Mouse (Mus musculus) CH12.LX (cell line): ENCODE results near the gene Palm. TPM values are rescaled to one million over a fixed set of nuclear protein-coding genes. Genes with fewer than 3 reads are reported as not detected.

Experiments used
- DNase-seq: peaks from one replicate; pipeline ENCODE4 v3.0.0-alpha.2; 2013; ENCODE audit errors: extremely low read depth
- H3K27ac ChIP-seq: 2 replicates; pipeline ENCODE4 v1.5.1; 2012; ENCODE audit warnings: low read depth, mild to moderate bottlenecking, control low read depth, moderate library complexity; ENCODE audit not compliant: insufficient read depth
- H3K27me3 ChIP-seq: replicated peaks from 2 replicates; pipeline ENCODE3; 2012; ENCODE audit warnings: inconsistent platforms
- H3K36me3 ChIP-seq, 2 experiments: replicated peaks in 1 of 2; 2 replicates each; pipeline versions ENCODE3 to v1.6.1; 2012; ENCODE audit warnings: inconsistent platforms in 1 of 2, low read length in 1 of 2, mild to moderate bottlenecking in 1 of 2, mixed read lengths in 1 of 2, moderate library complexity in 1 of 2; ENCODE audit not compliant: control insufficient read depth in 1 of 2, insufficient read depth in 1 of 2
- H3K4me1 ChIP-seq, 2 experiments: 2 replicates each; pipeline ENCODE4 v1.6.1; 2012; ENCODE audit warnings: inconsistent platforms in 1 of 2, moderate library complexity in 1 of 2; ENCODE audit not compliant: insufficient read depth in 2 of 2, control insufficient read depth in 1 of 2
- H3K4me2 ChIP-seq: 2 replicates; pipeline ENCODE4 v1.6.1; 2012; ENCODE audit warnings: low read depth, mild to moderate bottlenecking, control low read depth; ENCODE audit not compliant: poor library complexity, insufficient read depth, severe bottlenecking
- H3K4me3 ChIP-seq, 3 experiments: fragments of 150-350 bp in 1 of 3; sonication (generic) in 1 of 3; replicated peaks in 1 of 3; 2 replicates each; pipeline versions ENCODE3 to v1.5.1; 2011 to 2012; ENCODE audit warnings: low read depth in 2 of 3, low read length in 2 of 3, mild to moderate bottlenecking in 2 of 3, moderate library complexity in 2 of 3, control low read depth in 1 of 3, improper control_type of control experiment in 1 of 3, inconsistent platforms in 1 of 3, mixed read lengths in 1 of 3; ENCODE audit not compliant: poor library complexity in 1 of 3
- H3K79me2 ChIP-seq: replicated peaks from 2 replicates; pipeline ENCODE4 v1.6.1; 2012; ENCODE audit warnings: mild to moderate bottlenecking, moderate library complexity; ENCODE audit not compliant: control insufficient read depth, poor library complexity, insufficient read depth, severe bottlenecking; ENCODE audit errors: extremely low read depth
- H3K9ac ChIP-seq: 2 replicates; pipeline ENCODE4 v1.6.1; 2012; ENCODE audit warnings: low read depth, mild to moderate bottlenecking, control low read depth, moderate library complexity; ENCODE audit not compliant: insufficient read depth
- H3K9me3 ChIP-seq: replicated peaks from 2 replicates; pipeline ENCODE3; 2012; ENCODE audit warnings: low read length, inconsistent platforms, mixed read lengths
- CHD1 ChIP-seq: IDR thresholded peaks from 2 replicates; pipeline ENCODE4 v1.6.1; 2012; ENCODE audit warnings: low read depth, low read length, improper control_type of control experiment, inconsistent platforms
- CHD2 ChIP-seq: IDR thresholded peaks from 2 replicates; pipeline ENCODE4 v1.6.1; 2011; ENCODE audit warnings: low read length, improper control_type of control experiment
- CTCF ChIP-seq, 2 experiments: IDR thresholded peaks in 1 of 2; conservative IDR thresholded peaks in 1 of 2; 2 replicates each; pipeline ENCODE4 v1.5.1; 2011 to 2012; ENCODE audit warnings: low read depth in 2 of 2, low read length in 2 of 2, improper control_type of control experiment in 1 of 2, inconsistent platforms in 1 of 2, mild to moderate bottlenecking in 1 of 2, moderate library complexity in 1 of 2
- E2F4 ChIP-seq: IDR thresholded peaks from 2 replicates; pipeline ENCODE4 v1.6.1; 2011; ENCODE audit warnings: low read depth, low read length, improper control_type of control experiment; ENCODE audit not compliant: insufficient replicate concordance
- EP300 ChIP-seq: IDR thresholded peaks from 2 replicates; pipeline ENCODE4 v1.6.1; 2011; ENCODE audit warnings: low read length, improper control_type of control experiment
- GABPA ChIP-seq: IDR thresholded peaks from 2 replicates; pipeline ENCODE4 v1.6.1; 2012; ENCODE audit warnings: low read depth, low read length, improper control_type of control experiment, inconsistent platforms; ENCODE audit not compliant: insufficient replicate concordance
- IRF4 ChIP-seq: IDR thresholded peaks from 2 replicates; pipeline ENCODE4 v1.6.1; 2014; ENCODE audit warnings: low read depth, mild to moderate bottlenecking, inconsistent platforms, low read length, improper control_type of control experiment
- JUND ChIP-seq: conservative IDR thresholded peaks from 2 replicates; pipeline ENCODE4 v1.6.1; 2011; ENCODE audit warnings: low read depth, low read length, improper control_type of control experiment
- KAT2A ChIP-seq: IDR thresholded peaks from 2 replicates; pipeline ENCODE4 v1.6.1; 2012; ENCODE audit warnings: low read length, improper control_type of control experiment, inconsistent platforms; ENCODE audit not compliant: insufficient replicate concordance
- MAFK ChIP-seq: IDR thresholded peaks from 2 replicates; pipeline ENCODE4 v1.6.1; 2011; ENCODE audit warnings: low read length, improper control_type of control experiment; ENCODE audit not compliant: insufficient replicate concordance
- MYC ChIP-seq: IDR thresholded peaks from 2 replicates; pipeline ENCODE4 v1.6.1; 2011; ENCODE audit warnings: low read depth, mild to moderate bottlenecking, improper control_type of control experiment, low read length
- PAX5 ChIP-seq: IDR thresholded peaks from 2 replicates; pipeline ENCODE4 v1.6.1; 2012; ENCODE audit warnings: low read length, inconsistent platforms, mixed read lengths
- POLR2A ChIP-seq: IDR thresholded peaks from 2 replicates; pipeline ENCODE4 v1.6.1; 2011; ENCODE audit warnings: low read depth, mild to moderate bottlenecking, improper control_type of control experiment, low read length
- RAD21 ChIP-seq: IDR thresholded peaks from 2 replicates; pipeline ENCODE4 v1.6.1; 2011; ENCODE audit warnings: low read depth, mild to moderate bottlenecking, low read length, improper control_type of control experiment, moderate library complexity
- SIN3A ChIP-seq: IDR thresholded peaks from 2 replicates; pipeline ENCODE4 v1.6.1; 2012; ENCODE audit warnings: low read length, improper control_type of control experiment, inconsistent platforms
- TBP ChIP-seq: conservative IDR thresholded peaks from 2 replicates; pipeline ENCODE4 v1.6.1; 2011; ENCODE audit warnings: low read depth, low read length, improper control_type of control experiment
- TCF12 ChIP-seq: IDR thresholded peaks from 2 replicates; pipeline ENCODE4 v1.6.1; 2014; ENCODE audit warnings: low read depth, mild to moderate bottlenecking, inconsistent platforms, low read length, improper control_type of control experiment
- ZC3H11A ChIP-seq: IDR thresholded peaks from 2 replicates; pipeline ENCODE4 v1.6.1; 2012; ENCODE audit warnings: low read depth, mild to moderate bottlenecking, inconsistent platforms, low read length, improper control_type of control experiment
- ZNF384 ChIP-seq: IDR thresholded peaks from 2 replicates; pipeline ENCODE4 v1.6.1; 2012; ENCODE audit warnings: low read depth, low read length, improper control_type of control experiment, inconsistent platforms
- dilution Hi-C: fragments of 300-500 bp; cut with MboI; formaldehyde crosslinking; loops from 2 replicates; pipeline ENCODE4 v1.14.3; 2020; ENCODE audit warnings: low sequenced_read_pairs; ENCODE audit not compliant: extremely low pct_unique_long_range_greater_than_20kb, extremely low pct_ligation_motif_present
- in situ Hi-C: fragments of 300-500 bp; cut with MboI; formaldehyde crosslinking; loops from 3 replicates; pipeline ENCODE4 v1.14.3; 2019; ENCODE audit warnings: low sequenced_read_pairs, low pct_ligation_motif_present, low pct_unique_long_range_greater_than_20kb, mixed read lengths
- polyA plus RNA-seq: library from polyadenylated mRNA; unstranded; fragments of >175 nt; gene quantifications from 2 replicates; pipeline ENCODE4 v1.2.1, GENCODE M21; 2012; ENCODE audit warnings: low read depth; ENCODE audit not compliant: insufficient read length
- total RNA-seq, 2 experiments: library from RNA; depleted of rRNA; stranded (reverse); fragments of 300-350 nt in 1 of 2; fragments of >200 nt in 1 of 2; gene quantifications; 2 replicates each; pipeline ENCODE4 v1.2.3; 2012 to 2014

Palm gene
- total and polyA plus RNA-seq, 3 experiments, result 0.78 to 5.3 (median 2.5) TPM

DNA sequence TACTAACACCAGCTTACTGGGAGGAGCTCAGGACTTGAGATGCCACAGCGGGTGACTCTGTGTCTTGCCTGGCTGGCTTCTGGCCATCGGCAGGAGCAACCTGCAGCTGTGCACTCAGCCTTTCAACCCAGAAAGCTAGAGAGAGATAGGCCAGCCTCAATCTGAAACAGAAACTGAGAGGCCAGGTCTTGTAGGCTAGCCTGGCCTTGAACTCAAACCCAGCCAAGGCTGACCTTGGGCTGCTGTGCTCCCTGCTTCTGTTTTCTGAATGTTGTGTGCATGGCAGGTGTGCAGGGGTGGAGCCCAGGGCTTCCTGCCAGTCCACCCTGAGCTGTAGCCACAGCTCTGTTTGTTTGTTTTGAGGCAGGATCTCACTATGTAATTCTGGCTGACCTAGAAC, 20.2 kb upstream of the Palm start:
- Histone ChIP-seq H3K4me2 (no peak overlapping the region), H3K9me3 (peaks cover 20% of the 10 kb centered on the region), H3K27ac (no peak overlapping the region), H3K27me3 (peaks cover 32% of the 10 kb centered on the region), H3K36me3 (no peaks in the 10 kb centered on the region), H3K79me2 (no peaks in the 10 kb centered on the region), H3K4me1 (peaks cover 3 to 7% of the 10 kb centered on the region in 2 experiments; a peak in 3 of 4 replicates), H3K9ac (no peak overlapping the region), H3K4me3 (no peak overlapping the region)
- dilution Hi-C loops, result no loop called here
- TF ChIP-seq CHD2, result no peak
- no peak for TF ChIP-seq KAT2A
- TF ChIP-seq IRF4, result peak; percentile 65; the same call in 1 of the 2 replicates
- in situ Hi-C loops, result no loop called here
- DNase-seq, result no peak

DNA sequence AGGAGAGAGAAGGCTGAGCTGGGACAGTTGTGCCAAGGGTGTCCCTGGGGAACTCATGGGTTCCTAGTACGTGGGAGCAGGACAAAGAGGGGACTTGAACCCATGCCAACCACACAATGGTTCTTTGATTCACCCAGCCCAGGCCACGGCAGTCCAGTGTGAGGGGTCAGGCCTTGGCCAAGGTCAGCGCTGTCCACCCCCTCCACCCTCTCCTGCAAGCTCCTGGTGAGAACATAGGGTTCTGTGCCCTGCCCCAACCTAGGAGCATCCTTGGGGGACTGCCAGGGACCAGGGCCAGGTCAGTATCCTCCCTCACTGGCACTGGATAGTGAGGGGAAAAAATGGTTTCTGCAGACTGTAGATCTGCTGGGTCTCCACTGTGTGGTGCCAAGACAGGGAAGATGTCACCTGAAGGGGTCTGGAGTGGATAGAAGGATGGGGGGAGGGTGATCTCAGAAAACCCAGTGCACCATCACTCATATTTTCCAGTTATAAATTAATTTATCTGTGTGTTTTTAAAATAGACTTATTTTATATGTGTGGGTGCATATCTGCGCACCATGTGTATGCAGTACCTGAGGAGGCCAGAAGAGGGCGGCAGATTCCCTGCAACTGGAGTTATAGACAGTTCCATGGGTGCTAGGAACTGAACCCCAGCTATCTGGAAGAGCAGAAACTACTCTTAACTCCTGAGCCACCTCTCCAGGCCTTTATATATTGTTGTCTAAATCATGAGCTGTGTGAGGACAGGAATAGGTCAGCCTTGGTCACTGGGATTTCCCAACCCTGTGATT, 18.7 kb upstream of the Palm start:
- Histone ChIP-seq H3K79me2 (no peaks in the 10 kb centered on the region), H3K27me3 (peaks cover 47% of the 10 kb centered on the region), H3K4me3 (no peak overlapping the region), H3K9me3 (peaks cover 20% of the 10 kb centered on the region), H3K36me3 (no peaks in the 10 kb centered on the region), H3K27ac (no peak overlapping the region), H3K9ac (no peak overlapping the region), H3K4me1 (peaks cover 3 to 11% of the 10 kb centered on the region in 2 experiments; a peak in 3 of 4 replicates), H3K4me2 (no peak overlapping the region)
- DNase-seq, result no peak
- TF ChIP-seq CTCF (conservative IDR thresholded peaks at IDR 0.05 in 1 of 2, IDR thresholded peaks at IDR 0.05 in 1 of 2; ENCODE audit: low read depth in 2 of 2, low read length in 2 of 2), result peak; percentile 33 to 50; a peak in 3 of 4 replicates
- TF ChIP-seq MYC, result no peak
- in situ Hi-C loops (no loop called here), dilution Hi-C loops (no loop called here)

DNA sequence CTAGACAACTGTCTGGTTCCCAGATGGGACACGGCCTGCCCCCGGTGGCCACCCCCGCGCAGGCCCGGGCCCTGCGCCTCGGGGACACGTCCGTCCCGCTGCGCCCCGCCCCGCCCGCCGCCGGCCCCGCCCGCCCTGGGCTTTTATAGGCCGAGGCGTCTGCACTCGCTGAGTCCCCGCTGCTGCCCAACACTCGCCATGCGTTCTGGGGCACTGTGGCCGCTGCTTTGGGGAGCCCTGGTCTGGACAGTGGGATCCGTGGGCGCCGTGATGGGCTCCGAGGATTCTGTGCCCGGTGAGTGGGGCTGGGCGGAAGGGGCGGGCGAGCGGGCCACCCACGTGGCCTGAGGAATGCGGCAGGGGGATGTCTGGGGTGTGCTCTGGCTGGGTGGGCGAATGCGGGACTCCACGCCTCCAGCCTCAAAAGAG, 16.3 kb upstream of the Palm start, which contains the start of gene Fstl3:
TSS of gene Fstl3 (plus strand) at position 170 of the 429 bp plus-strand sequence.
- DNase-seq, result no peak
- in situ Hi-C loops, result no loop called here
- H3K4me3 ChIP-seq, result no peak within 1 kb of the TSS

More for the DNA sequence above, 16.3 kb upstream of the Palm start, which contains the start of gene Fstl3:
- Histone ChIP-seq H3K27ac (no peak within 1 kb of the TSS), H3K4me2 (no peak within 1 kb of the TSS), H3K9me3 (peaks cover 17% of the 10 kb centered on the region), H3K9ac (no peak within 1 kb of the TSS), H3K79me2 (no peaks in the 10 kb centered on the region), H3K4me1 (peaks cover 13 to 30% of the 10 kb centered on the region in 2 experiments), H3K36me3 (no peaks in the 10 kb centered on the region), H3K27me3 (peaks cover 65% of the 10 kb centered on the region)
- dilution Hi-C loops, result no loop called here
- TF ChIP-seq PAX5 (no peak), TCF12 (no peak), E2F4 (no peak), MAFK (no peak), POLR2A (no peak), SIN3A (no peak), GABPA (no peak), EP300 (no peak), CHD2 (no peak), RAD21 (no peak), CHD1 (no peak), ZC3H11A (no peak), JUND (no peak), TBP (no peak), CTCF (conservative IDR thresholded peaks at IDR 0.05 in 1 of 2, IDR thresholded peaks at IDR 0.05 in 1 of 2; ENCODE audit: low read depth in 2 of 2, low read length in 2 of 2) (no peak), ZNF384 (no peak), MYC (no peak)
